Mouse (Mus musculus) CH12.LX (cell line): ENCODE results near the gene Exo1. TPM values are rescaled to one million over a fixed set of nuclear protein-coding genes. Genes with fewer than 3 reads are reported as not detected.

Source experiments
- DNase-seq: peaks from one replicate; pipeline ENCODE4 v3.0.0-alpha.2; 2013; ENCODE audit errors: extremely low read depth
- H3K27ac ChIP-seq: 2 replicates; pipeline ENCODE4 v1.5.1; 2012; ENCODE audit warnings: low read depth, mild to moderate bottlenecking, control low read depth, moderate library complexity; ENCODE audit not compliant: insufficient read depth
- H3K27me3 ChIP-seq: replicated peaks from 2 replicates; pipeline ENCODE3; 2012; ENCODE audit warnings: inconsistent platforms
- H3K36me3 ChIP-seq, 2 experiments: replicated peaks in 1 of 2; 2 replicates each; pipeline versions ENCODE3 to v1.6.1; 2012; ENCODE audit warnings: inconsistent platforms in 1 of 2, low read length in 1 of 2, mild to moderate bottlenecking in 1 of 2, mixed read lengths in 1 of 2, moderate library complexity in 1 of 2; ENCODE audit not compliant: control insufficient read depth in 1 of 2, insufficient read depth in 1 of 2
- H3K4me1 ChIP-seq, 2 experiments: 2 replicates each; pipeline ENCODE4 v1.6.1; 2012; ENCODE audit warnings: inconsistent platforms in 1 of 2, moderate library complexity in 1 of 2; ENCODE audit not compliant: insufficient read depth in 2 of 2, control insufficient read depth in 1 of 2
- H3K4me2 ChIP-seq: 2 replicates; pipeline ENCODE4 v1.6.1; 2012; ENCODE audit warnings: low read depth, mild to moderate bottlenecking, control low read depth; ENCODE audit not compliant: poor library complexity, insufficient read depth, severe bottlenecking
- H3K4me3 ChIP-seq, 3 experiments: fragments of 150-350 bp in 1 of 3; sonication (generic) in 1 of 3; replicated peaks in 1 of 3; 2 replicates each; pipeline versions ENCODE3 to v1.5.1; 2011 to 2012; ENCODE audit warnings: low read depth in 2 of 3, low read length in 2 of 3, mild to moderate bottlenecking in 2 of 3, moderate library complexity in 2 of 3, control low read depth in 1 of 3, improper control_type of control experiment in 1 of 3, inconsistent platforms in 1 of 3, mixed read lengths in 1 of 3; ENCODE audit not compliant: poor library complexity in 1 of 3
- H3K79me2 ChIP-seq: replicated peaks from 2 replicates; pipeline ENCODE4 v1.6.1; 2012; ENCODE audit warnings: mild to moderate bottlenecking, moderate library complexity; ENCODE audit not compliant: control insufficient read depth, poor library complexity, insufficient read depth, severe bottlenecking; ENCODE audit errors: extremely low read depth
- H3K9ac ChIP-seq: 2 replicates; pipeline ENCODE4 v1.6.1; 2012; ENCODE audit warnings: low read depth, mild to moderate bottlenecking, control low read depth, moderate library complexity; ENCODE audit not compliant: insufficient read depth
- H3K9me3 ChIP-seq: replicated peaks from 2 replicates; pipeline ENCODE3; 2012; ENCODE audit warnings: low read length, inconsistent platforms, mixed read lengths
- BHLHE40 ChIP-seq: IDR thresholded peaks from 2 replicates; pipeline ENCODE4 v1.6.1; 2011; ENCODE audit warnings: mild to moderate bottlenecking, low read depth, low read length, improper control_type of control experiment
- CHD2 ChIP-seq: IDR thresholded peaks from 2 replicates; pipeline ENCODE4 v1.6.1; 2011; ENCODE audit warnings: low read length, improper control_type of control experiment
- CTCF ChIP-seq, 2 experiments: IDR thresholded peaks in 1 of 2; conservative IDR thresholded peaks in 1 of 2; 2 replicates each; pipeline ENCODE4 v1.5.1; 2011 to 2012; ENCODE audit warnings: low read depth in 2 of 2, low read length in 2 of 2, improper control_type of control experiment in 1 of 2, inconsistent platforms in 1 of 2, mild to moderate bottlenecking in 1 of 2, moderate library complexity in 1 of 2
- ELF1 ChIP-seq: IDR thresholded peaks from 2 replicates; pipeline ENCODE4 v1.6.1; 2014; ENCODE audit warnings: low read depth, mild to moderate bottlenecking, inconsistent platforms, low read length, improper control_type of control experiment
- EP300 ChIP-seq: IDR thresholded peaks from 2 replicates; pipeline ENCODE4 v1.6.1; 2011; ENCODE audit warnings: low read length, improper control_type of control experiment
- ETS1 ChIP-seq: conservative IDR thresholded peaks from 2 replicates; pipeline ENCODE4 v1.6.1; 2012; ENCODE audit warnings: low read depth, mild to moderate bottlenecking, inconsistent platforms, low read length, improper control_type of control experiment, moderate library complexity
- GABPA ChIP-seq: IDR thresholded peaks from 2 replicates; pipeline ENCODE4 v1.6.1; 2012; ENCODE audit warnings: low read depth, low read length, improper control_type of control experiment, inconsistent platforms; ENCODE audit not compliant: insufficient replicate concordance
- HCFC1 ChIP-seq: IDR thresholded peaks from 2 replicates; pipeline ENCODE4 v1.6.1; 2012; ENCODE audit warnings: low read depth, mild to moderate bottlenecking, inconsistent platforms, low read length, improper control_type of control experiment
- IRF4 ChIP-seq: IDR thresholded peaks from 2 replicates; pipeline ENCODE4 v1.6.1; 2014; ENCODE audit warnings: low read depth, mild to moderate bottlenecking, inconsistent platforms, low read length, improper control_type of control experiment
- JUND ChIP-seq: conservative IDR thresholded peaks from 2 replicates; pipeline ENCODE4 v1.6.1; 2011; ENCODE audit warnings: low read depth, low read length, improper control_type of control experiment
- KAT2A ChIP-seq: IDR thresholded peaks from 2 replicates; pipeline ENCODE4 v1.6.1; 2012; ENCODE audit warnings: low read length, improper control_type of control experiment, inconsistent platforms; ENCODE audit not compliant: insufficient replicate concordance
- MAX ChIP-seq: IDR thresholded peaks from 2 replicates; pipeline ENCODE4 v1.6.1; 2011; ENCODE audit warnings: low read length, improper control_type of control experiment
- MEF2A ChIP-seq: IDR thresholded peaks from 2 replicates; pipeline ENCODE4 v1.6.1; 2014; ENCODE audit warnings: low read depth, mild to moderate bottlenecking, inconsistent platforms, low read length, improper control_type of control experiment, borderline replicate concordance
- MXI1 ChIP-seq: IDR thresholded peaks from 2 replicates; pipeline ENCODE4 v1.6.1; 2011; ENCODE audit warnings: mild to moderate bottlenecking, low read depth, low read length, improper control_type of control experiment
- MYC ChIP-seq: IDR thresholded peaks from 2 replicates; pipeline ENCODE4 v1.6.1; 2011; ENCODE audit warnings: low read depth, mild to moderate bottlenecking, improper control_type of control experiment, low read length
- NRF1 ChIP-seq: IDR thresholded peaks from 2 replicates; pipeline ENCODE4 v1.6.1; 2014; ENCODE audit warnings: low read depth, mild to moderate bottlenecking, inconsistent platforms, low read length, improper control_type of control experiment, moderate library complexity
- PAX5 ChIP-seq: IDR thresholded peaks from 2 replicates; pipeline ENCODE4 v1.6.1; 2012; ENCODE audit warnings: low read length, inconsistent platforms, mixed read lengths
- RAD21 ChIP-seq: IDR thresholded peaks from 2 replicates; pipeline ENCODE4 v1.6.1; 2011; ENCODE audit warnings: low read depth, mild to moderate bottlenecking, low read length, improper control_type of control experiment, moderate library complexity
- RCOR1 ChIP-seq: conservative IDR thresholded peaks from 2 replicates; pipeline ENCODE4 v1.6.1; 2012; ENCODE audit warnings: low read depth, mild to moderate bottlenecking, inconsistent platforms, low read length, improper control_type of control experiment
- SMC3 ChIP-seq: IDR thresholded peaks from 2 replicates; pipeline ENCODE4 v1.6.1; 2011; ENCODE audit warnings: low read depth, low read length, improper control_type of control experiment
- UBTF ChIP-seq: IDR thresholded peaks from 2 replicates; pipeline ENCODE4 v1.6.1; 2012; ENCODE audit warnings: low read depth, mild to moderate bottlenecking, inconsistent platforms, low read length, improper control_type of control experiment, moderate library complexity
- USF2 ChIP-seq: conservative IDR thresholded peaks from 2 replicates; pipeline ENCODE4 v1.6.1; 2011; ENCODE audit warnings: low read depth, low read length, improper control_type of control experiment
- ZC3H11A ChIP-seq: IDR thresholded peaks from 2 replicates; pipeline ENCODE4 v1.6.1; 2012; ENCODE audit warnings: low read depth, mild to moderate bottlenecking, inconsistent platforms, low read length, improper control_type of control experiment
- ZKSCAN1 ChIP-seq: IDR thresholded peaks from 2 replicates; pipeline ENCODE4 v1.6.1; 2012; ENCODE audit warnings: low read depth, inconsistent platforms, low read length, improper control_type of control experiment, borderline replicate concordance
- dilution Hi-C: fragments of 300-500 bp; cut with MboI; formaldehyde crosslinking; loops from 2 replicates; pipeline ENCODE4 v1.14.3; 2020; ENCODE audit warnings: low sequenced_read_pairs; ENCODE audit not compliant: extremely low pct_unique_long_range_greater_than_20kb, extremely low pct_ligation_motif_present
- in situ Hi-C: fragments of 300-500 bp; cut with MboI; formaldehyde crosslinking; loops from 3 replicates; pipeline ENCODE4 v1.14.3; 2019; ENCODE audit warnings: low sequenced_read_pairs, low pct_ligation_motif_present, low pct_unique_long_range_greater_than_20kb, mixed read lengths
- polyA plus RNA-seq: library from polyadenylated mRNA; unstranded; fragments of >175 nt; gene quantifications from 2 replicates; pipeline ENCODE4 v1.2.1, GENCODE M21; 2012; ENCODE audit warnings: low read depth; ENCODE audit not compliant: insufficient read length
- total RNA-seq, 2 experiments: library from RNA; depleted of rRNA; stranded (reverse); fragments of 300-350 nt in 1 of 2; fragments of >200 nt in 1 of 2; gene quantifications; 2 replicates each; pipeline ENCODE4 v1.2.3; 2012 to 2014

The Exo1 gene
- total and polyA plus RNA-seq, 3 experiments, result 51.6 to 139 (median 95.2) TPM

GRCm38 (mm10) chr1:175931391-175931790, 51.0 kb downstream of the Exo1 start:
- H3K27me3 ChIP-seq, result no peaks in the 10 kb centered on the region
- TF ChIP-seq KAT2A, result no peak
- no peak for TF ChIP-seq MAX
- peak; percentile 11; the same call in 1 of the 2 replicates for TF ChIP-seq ZKSCAN1
- TF ChIP-seq MYC, result no peak
- TF ChIP-seq, all 38 proteins: peak for 1
- in situ Hi-C loops (loop anchor here (25.0 kb wide), 1 partner anchor 756 kb away; no protein-coding TSS in a partner anchor), dilution Hi-C loops (no loop called here)
- H3K9ac ChIP-seq, result no peak overlapping the region
- DNase-seq, result no peak
- H3K4me2 ChIP-seq, result no peak overlapping the region
- H3K36me3 ChIP-seq, result no peaks in the 10 kb centered on the region
- peaks cover 2 to 4% of the 10 kb centered on the region in 2 experiments; a peak in 3 of 4 replicates for H3K4me1 ChIP-seq
- no peaks in the 10 kb centered on the region for H3K9me3 ChIP-seq
- no peak overlapping the region for H3K4me3 ChIP-seq
- no peak overlapping the region for H3K27ac ChIP-seq
- H3K79me2 ChIP-seq, result no peaks in the 10 kb centered on the region

GRCm38 (mm10) chr1:175936282-175936737, 55.9 kb downstream of the Exo1 start:
- dilution Hi-C loops, result no loop called here
- in situ Hi-C loops, result loop anchor here (25.0 kb wide), 1 partner anchor 751 kb away; no protein-coding TSS in a partner anchor
- no peaks in the 10 kb centered on the region for H3K36me3 ChIP-seq

GRCm38 (mm10) chr1:175938731-175939130, 58.4 kb downstream of the Exo1 start:
- H3K9ac ChIP-seq, result no peak overlapping the region
- no peak for TF ChIP-seq ZC3H11A
- TF ChIP-seq MXI1, result no peak
- TF ChIP-seq ELF1, result no peak
- TF ChIP-seq USF2, result no peak
- TF ChIP-seq EP300, result no peak
- TF ChIP-seq ETS1, result no peak
- no peak for TF ChIP-seq PAX5
- no peak for TF ChIP-seq JUND
- TF ChIP-seq RCOR1, result no peak
- TF ChIP-seq NRF1, result no peak
- TF ChIP-seq HCFC1, result no peak
- TF ChIP-seq RAD21, result no peak
- no peak for TF ChIP-seq IRF4
- no peak for TF ChIP-seq CHD2
- no peak for TF ChIP-seq BHLHE40
- TF ChIP-seq UBTF, result no peak
- TF ChIP-seq MEF2A, result no peak
- no peak overlapping the region for H3K4me2 ChIP-seq
- dilution Hi-C loops, result no loop called here
- no peaks in the 10 kb centered on the region for H3K36me3 ChIP-seq
- no peak for DNase-seq
- no peaks in the 10 kb centered on the region for H3K79me2 ChIP-seq
- in situ Hi-C loops, result loop anchor here (25.0 kb wide), 1 partner anchor 749 kb away; no protein-coding TSS in a partner anchor
- H3K9me3 ChIP-seq, result no peaks in the 10 kb centered on the region
- H3K27me3 ChIP-seq, result no peaks in the 10 kb centered on the region
- no peak overlapping the region for H3K4me3 ChIP-seq
- H3K4me1 ChIP-seq, result peaks cover 0 to 2% of the 10 kb centered on the region in 2 experiments; a peak in 1 of 4 replicates
- no peak overlapping the region for H3K27ac ChIP-seq

More at GRCm38 (mm10) chr1:175936282-175936737, 55.9 kb downstream of the Exo1 start:
- peaks cover 0 to 2% of the 10 kb centered on the region in 2 experiments; a peak in 1 of 4 replicates for H3K4me1 ChIP-seq
- peak; percentile 82 for DNase-seq
- TF ChIP-seq GABPA (no peak), SMC3 (peak; percentile 69), RAD21 (peak; percentile 86), MYC (0 out of 2 replicates have a peak, but pooled peaks have one; percentile 32), CTCF (conservative IDR thresholded peaks at IDR 0.05 in 1 of 2, IDR thresholded peaks at IDR 0.05 in 1 of 2; ENCODE audit: low read depth in 2 of 2, low read length in 2 of 2) (peak; percentile 87)
- H3K9me3 ChIP-seq, result no peaks in the 10 kb centered on the region
- no peaks in the 10 kb centered on the region for H3K79me2 ChIP-seq
- H3K4me2 ChIP-seq, result peak overlapping the region; percentile 68; the same call in 1 of the 2 replicates
- no peak overlapping the region for H3K9ac ChIP-seq
- H3K27me3 ChIP-seq, result no peaks in the 10 kb centered on the region
- H3K27ac ChIP-seq, result no peak overlapping the region
- H3K4me3 ChIP-seq, result no peak overlapping the region
